10 mouse cellular contexts compared by ENCODE assay signal in the genomic region with DNA sequence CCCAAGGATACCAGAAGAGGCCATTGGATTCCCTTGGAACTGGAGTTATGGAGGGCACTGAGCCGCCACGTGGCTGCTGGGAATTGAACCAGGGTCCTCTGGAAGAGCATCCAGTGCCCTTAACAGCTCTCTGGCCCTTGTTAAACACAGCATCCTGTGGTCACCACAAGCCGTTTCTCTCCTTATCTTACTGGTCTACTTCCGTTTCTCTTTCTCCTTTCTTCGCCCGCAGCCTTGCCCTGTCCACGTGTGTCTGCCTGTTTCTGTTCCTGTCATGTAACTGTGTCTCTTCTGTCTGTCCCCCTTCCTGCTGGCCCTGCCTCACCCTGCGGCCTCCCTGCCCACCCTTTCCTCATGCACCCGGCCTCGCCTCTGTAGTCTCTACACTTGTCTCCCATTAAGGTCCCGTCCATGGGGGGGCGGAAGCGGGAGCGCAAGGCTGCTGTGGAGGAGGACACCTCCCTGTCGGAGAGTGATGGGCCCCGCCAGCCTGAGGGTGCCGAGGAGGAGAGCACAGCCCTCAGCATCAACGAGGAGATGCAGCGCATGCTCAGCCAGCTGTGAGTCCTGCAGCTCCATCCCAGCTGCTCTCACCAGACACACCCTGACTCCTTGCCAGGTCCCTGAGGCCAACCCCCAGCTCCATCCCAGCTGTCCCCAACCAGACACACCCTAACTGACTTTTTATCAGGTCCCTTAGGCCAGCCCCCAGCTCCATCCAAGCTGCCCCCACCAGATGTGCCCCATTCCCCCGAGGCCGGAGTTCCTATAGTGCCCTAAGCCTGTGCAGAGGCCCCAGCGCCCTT. TPM values are rescaled to one million over a fixed set of nuclear protein-coding genes. Genes with fewer than 3 reads are reported as not detected.
DNase-seq lines count a peak whose midpoint lies in the region; ATAC-seq and TF ChIP-seq lines count a peak whose summit lies in the region.
"Had no signal": no experiment of that assay in that cellular context is flagged by ENCODE, and none has a peak within 500 bp of the region (broad histone marks: within the 10 kb centered on the region; RNA-seq: fewer than 3 reads in every experiment).

No protein-coding gene starts in this region.

- peak overlapping the region; percentile 3; the same call in 1 of the 2 replicates for H3K4me2 ChIP-seq in liver, postnatal 0 days (ENCODE audit: low read depth, low read length)

- H3K4me1 ChIP-seq in liver, postnatal 0 days (ENCODE audit: insufficient read depth) = peaks cover 16% of the 10 kb centered on the region
- peaks cover 20% of the 10 kb centered on the region for H3K4me1 ChIP-seq in cerebellum, adult 2 months (ENCODE audit: control insufficient read depth, insufficient read depth, low read length)

- H3K9ac ChIP-seq in liver, postnatal 0 days (replicated peaks) = no peak overlapping the region

- intact Hi-C loops in gastrocnemius, postnatal 36 days (cut with DNase I) = loop anchor here (5.0 kb wide), 1 partner anchor 120 kb away; no protein-coding TSS in a partner anchor

- ATAC-seq in liver, postnatal 0 days = peak; percentile 41
- ATAC-seq: midbrain, embryonic 16.5 days had no signal

- DNase-seq in layer of hippocampus, adult 9-11 months = peak; percentile 83
- no peak for DNase-seq in layer of hippocampus, adult 9-10 months (ENCODE audit: low spot score)
- DNase-seq in MEL-GATA-1-ER (ENCODE audit: extremely low read depth, low read depth) = peak; percentile 86
- peak; percentile 67 to 72 for DNase-seq in gastrocnemius, postnatal 36 days
- no peak for DNase-seq in liver, postnatal 0 days
- no peak for DNase-seq in spleen, postnatal 14 days (ENCODE audit: low spot score in 2 of 2)
- no peak for DNase-seq in cerebellum, adult 2 months
- DNase-seq in layer of hippocampus, adult 8-10 months (ENCODE audit: low spot score in 2 of 2) = no peak
- DNase-seq: kidney, adult 11 months had no signal

- no peak overlapping the region for H3K4me3 ChIP-seq in liver, postnatal 0 days (ENCODE audit: low read depth, low read length)
- no peak overlapping the region for H3K4me3 ChIP-seq in cerebellum, adult 2 months (replicated peaks; ENCODE audit: insufficient read depth, low read depth, low read length)

- no peak for TF ChIP-seq POLR2A in cerebellum, adult 2 months (IDR thresholded peaks at IDR 0.05; ENCODE audit: borderline replicate concordance, insufficient read depth, low read length)

- no peaks in the 10 kb centered on the region for H3K27me3 ChIP-seq in liver, postnatal 0 days (ENCODE audit: insufficient read depth, low read length)
- H3K27me3 ChIP-seq in cerebellum, adult 2 months (ENCODE audit: control insufficient read depth, insufficient read depth, low read length) = no peaks in the 10 kb centered on the region

- TF ChIP-seq CTCF in liver, postnatal 0 days (IDR thresholded peaks at IDR 0.05; ENCODE audit: low read depth) = no peak
- no peak for TF ChIP-seq CTCF in cerebellum, adult 2 months (IDR thresholded peaks at IDR 0.05; ENCODE audit: borderline replicate concordance, insufficient read depth, low read depth, low read length)

- no peak for TF ChIP-seq EP300 in liver, postnatal 0 days (IDR thresholded peaks at IDR 0.05; ENCODE audit: low read depth)

- H3K36me3 ChIP-seq in liver, postnatal 0 days (replicated peaks; ENCODE audit: insufficient read depth, low read length) = peaks cover 20% of the 10 kb centered on the region

- 46% methylated on average over 22 of the region's 22 CpGs for WGBS in liver, postnatal 0 days (ENCODE audit: insufficient replicate concordance)
- 70% methylated on average over 22 of the region's 22 CpGs for WGBS in cerebellum, adult 2 months

- no peaks in the 10 kb centered on the region for H3K9me3 ChIP-seq in liver, postnatal 0 days (ENCODE audit: low read length)

- H3K27ac ChIP-seq in liver, postnatal 0 days (ENCODE audit: low read depth) = no peak overlapping the region
- H3K27ac ChIP-seq in cerebellum, adult 2 months (ENCODE audit: insufficient read depth, low read length) = no peak overlapping the region

RNA-seq across cellular contexts. Expression of gene Iffo1, which starts 7.4 kb away (rescaled TPM):
- 10 to 100 TPM; 11.6 to 12.3 TPM for total RNA-seq in gastrocnemius, postnatal 36 days (2021)
- polyA plus RNA-seq in liver, postnatal 0 days (2015; fragmentation: Nextera tagmentation; extraction: Ambion mirVana) = 4.2 and 4.8 TPM in 2 replicates
- polyA plus RNA-seq in cerebellum, adult 2 months (2012; rRNA removed) = 95.4 and 96.0 TPM in 2 replicates
- 10 to 100 TPM; 67.2 to 78.4 (median 74.4) TPM for total RNA-seq in layer of hippocampus, adult 8-10 months (2022)

RNA-seq across cellular contexts. Expression of gene Gapdh, which starts 13.9 kb away (rescaled TPM):
- total RNA-seq in gastrocnemius, postnatal 36 days (2021) = over 10,000 TPM; 11,568 to 13,182 TPM
- 1,355 and 1,565 TPM in 2 replicates for polyA plus RNA-seq in liver, postnatal 0 days (2015; fragmentation: Nextera tagmentation; extraction: Ambion mirVana)
- polyA plus RNA-seq in cerebellum, adult 2 months (2012; rRNA removed) = 5,061 and 5,782 TPM in 2 replicates
- total RNA-seq in layer of hippocampus, adult 8-10 months (2022) = 1,000 to 10,000 TPM; 2,500 to 2,996 (median 2,728) TPM

RNA-seq across cellular contexts. Expression of gene Nop2, which starts 20.7 kb away (rescaled TPM):
- 10 to 100 TPM; 14.6 to 19.0 TPM for total RNA-seq in gastrocnemius, postnatal 36 days (2021)
- polyA plus RNA-seq in liver, postnatal 0 days (2015; fragmentation: Nextera tagmentation; extraction: Ambion mirVana) = 23.2 and 24.8 TPM in 2 replicates
- 24.5 and 24.9 TPM in 2 replicates for polyA plus RNA-seq in cerebellum, adult 2 months (2012; rRNA removed)
- total RNA-seq in layer of hippocampus, adult 8-10 months (2022) = 10 to 100 TPM; 33.0 to 33.9 (median 33.5) TPM

RNA-seq across cellular contexts. Expression of gene Ncapd2, which starts 39.1 kb away (rescaled TPM):
- total RNA-seq in gastrocnemius, postnatal 36 days (2021) = 10 to 100 TPM in 1 of 2 experiments, 1 to 10 TPM in 1; 8.0 to 13.7 TPM
- polyA plus RNA-seq in liver, postnatal 0 days (2015; fragmentation: Nextera tagmentation; extraction: Ambion mirVana) = 33.5 and 39.1 TPM in 2 replicates
- 80.8 and 85.4 TPM in 2 replicates for polyA plus RNA-seq in cerebellum, adult 2 months (2012; rRNA removed)
- 10 to 100 TPM; 21.7 to 33.4 (median 23.7) TPM for total RNA-seq in layer of hippocampus, adult 8-10 months (2022)

RNA-seq across cellular contexts. Expression of gene Mrpl51, which starts 39.2 kb away (rescaled TPM):
- total RNA-seq in gastrocnemius, postnatal 36 days (2021) = 100 to 1,000 TPM; 212 to 225 TPM
- polyA plus RNA-seq in liver, postnatal 0 days (2015; fragmentation: Nextera tagmentation; extraction: Ambion mirVana) = 210 and 215 TPM in 2 replicates
- polyA plus RNA-seq in cerebellum, adult 2 months (2012; rRNA removed) = 61.6 and 70.4 TPM in 2 replicates
- total RNA-seq in layer of hippocampus, adult 8-10 months (2022) = 10 to 100 TPM; 63.7 to 67.8 (median 64.6) TPM

Comparison
In these comparisons a context has a peak if more than half of its experiments do, and no peak if none do; other contexts are left out.
1. DNase-seq: peak in layer of hippocampus, adult 9-11 months (single experiment), MEL-GATA-1-ER (single experiment) and gastrocnemius, postnatal 36 days (2 of 2); none in layer of hippocampus, adult 9-10 months (single experiment), liver, postnatal 0 days (single experiment), spleen, postnatal 14 days (0 of 2), cerebellum, adult 2 months (0 of 2) and layer of hippocampus, adult 8-10 months (0 of 2).
2. RNA of gene Iffo1, which starts 7.4 kb away (total RNA-seq): 67.2 to 78.4 TPM in layer of hippocampus, adult 8-10 months; 11.6 to 12.3 TPM in gastrocnemius, postnatal 36 days; every median in the first group is over 4 times any median in the second.